Mouse (Mus musculus) forebrain, embryonic 11.5 days (tissue): ENCODE results near the gene Rab44. TPM values are rescaled to one million over a fixed set of nuclear protein-coding genes. Genes with fewer than 3 reads are reported as not detected.

Experiments
- ATAC-seq: fragments of 200-750 bp; cut with Nextera tagmentation; replicated peaks from 2 replicates; pipeline ENCODE4 v1.8.0; 2017; ENCODE audit warnings: moderate TSS enrichment; ENCODE audit not compliant: low FRiP score
- DNase-seq: peaks from one replicate; pipeline ENCODE4 v3.0.0-alpha.2; 2017; ENCODE audit warnings: low spot score
- H3K27ac ChIP-seq: fragments of 300-500 bp; sonication (generic); 2 replicates; pipeline ENCODE4 v1.5.1; 2014; ENCODE audit warnings: low read depth, low read length
- H3K27me3 ChIP-seq: fragments of 300-500 bp; sonication (generic); 2 replicates; pipeline ENCODE4 v1.6.1; 2014; ENCODE audit warnings: mild to moderate bottlenecking, low read length, mixed read lengths; ENCODE audit not compliant: control insufficient read depth, insufficient read depth
- H3K36me3 ChIP-seq: fragments of 300-500 bp; sonication (generic); 2 replicates; pipeline ENCODE4 v1.6.1; 2014; ENCODE audit warnings: mild to moderate bottlenecking, low read length, moderate library complexity, mixed read lengths; ENCODE audit not compliant: control insufficient read depth, insufficient read depth
- H3K4me1 ChIP-seq: fragments of 300-500 bp; sonication (generic); replicated peaks from 2 replicates; pipeline ENCODE4 v1.6.1; 2014; ENCODE audit warnings: low read length, mixed read lengths; ENCODE audit not compliant: control insufficient read depth, insufficient read depth
- H3K4me2 ChIP-seq: fragments of 300-500 bp; sonication (generic); 2 replicates; pipeline ENCODE4 v1.6.1; 2014; ENCODE audit warnings: low read depth, mild to moderate bottlenecking, low read length, moderate library complexity, mixed read lengths; ENCODE audit not compliant: severe bottlenecking
- H3K4me3 ChIP-seq: fragments of 300-500 bp; sonication (generic); 2 replicates; pipeline ENCODE4 v1.5.1; 2014; ENCODE audit warnings: low read depth, low read length
- H3K9ac ChIP-seq: fragments of 300-500 bp; sonication (generic); 2 replicates; pipeline ENCODE4 v1.6.1; 2014; ENCODE audit warnings: low read length
- H3K9me3 ChIP-seq: fragments of 300-500 bp; sonication (generic); 2 replicates; pipeline ENCODE4 v1.6.1; 2016; ENCODE audit warnings: low read length, mixed read lengths; ENCODE audit not compliant: control insufficient read depth
- WGBS: fragments of 180-500 bp; shearing (Covaris S2); extraction: QIAGEN DNeasy Blood & Tissue Kit; methylation state at CpG from one replicate; pipeline ENCODE4 v1.1.7; 2014; 5-methylcytosine and 5-hydroxymethylcytosine counted together
- polyA plus RNA-seq: library from polyadenylated mRNA; unstranded; fragments of >200 nt; fragmentation: Nextera tagmentation; extraction: Ambion mirVana; gene quantifications from 2 replicates; pipeline ENCODE4 v1.2.1, GENCODE M21; 2014

Gene Rab44
- polyA plus RNA-seq, 1 experiment from 2014 or later: 0.08 TPM

DNA sequence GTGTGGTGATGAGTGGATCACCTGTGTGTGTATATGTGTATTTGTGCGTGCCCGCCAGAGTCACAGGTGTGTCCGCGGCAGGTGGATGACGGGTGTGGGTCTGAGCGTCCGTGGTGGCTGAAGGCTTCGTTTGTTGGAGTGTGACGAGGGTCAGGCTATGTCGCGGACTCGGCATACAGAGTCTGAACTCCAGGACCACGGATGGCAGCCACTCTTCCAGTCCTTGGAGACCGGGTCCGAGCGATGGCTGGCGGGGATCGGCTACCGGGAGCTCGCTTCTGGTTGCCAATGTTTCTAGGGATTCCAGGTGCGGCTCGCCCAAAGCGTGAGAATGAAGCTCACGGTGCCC is 20.0 kb upstream of the Rab44 start:
- H3K4me1 ChIP-seq: peaks cover 13% of the 10 kb centered on the region; the same call in 1 of the 2 replicates
- H3K4me2 ChIP-seq: peak overlapping the region; percentile 70
- peak; percentile 31; the same call in 1 of the 2 replicates for ATAC-seq
- no peaks in the 10 kb centered on the region for H3K36me3 ChIP-seq
- H3K27me3 ChIP-seq: peaks cover 26% of the 10 kb centered on the region
- peak overlapping the region; percentile 43 for H3K4me3 ChIP-seq
- no peaks in the 10 kb centered on the region for H3K9me3 ChIP-seq
- WGBS: 1% methylated on average over 24 of the region's 24 CpGs
- no peak overlapping the region for H3K27ac ChIP-seq
- peak overlapping the region; percentile 58 for H3K9ac ChIP-seq
- no peak for DNase-seq

DNA sequence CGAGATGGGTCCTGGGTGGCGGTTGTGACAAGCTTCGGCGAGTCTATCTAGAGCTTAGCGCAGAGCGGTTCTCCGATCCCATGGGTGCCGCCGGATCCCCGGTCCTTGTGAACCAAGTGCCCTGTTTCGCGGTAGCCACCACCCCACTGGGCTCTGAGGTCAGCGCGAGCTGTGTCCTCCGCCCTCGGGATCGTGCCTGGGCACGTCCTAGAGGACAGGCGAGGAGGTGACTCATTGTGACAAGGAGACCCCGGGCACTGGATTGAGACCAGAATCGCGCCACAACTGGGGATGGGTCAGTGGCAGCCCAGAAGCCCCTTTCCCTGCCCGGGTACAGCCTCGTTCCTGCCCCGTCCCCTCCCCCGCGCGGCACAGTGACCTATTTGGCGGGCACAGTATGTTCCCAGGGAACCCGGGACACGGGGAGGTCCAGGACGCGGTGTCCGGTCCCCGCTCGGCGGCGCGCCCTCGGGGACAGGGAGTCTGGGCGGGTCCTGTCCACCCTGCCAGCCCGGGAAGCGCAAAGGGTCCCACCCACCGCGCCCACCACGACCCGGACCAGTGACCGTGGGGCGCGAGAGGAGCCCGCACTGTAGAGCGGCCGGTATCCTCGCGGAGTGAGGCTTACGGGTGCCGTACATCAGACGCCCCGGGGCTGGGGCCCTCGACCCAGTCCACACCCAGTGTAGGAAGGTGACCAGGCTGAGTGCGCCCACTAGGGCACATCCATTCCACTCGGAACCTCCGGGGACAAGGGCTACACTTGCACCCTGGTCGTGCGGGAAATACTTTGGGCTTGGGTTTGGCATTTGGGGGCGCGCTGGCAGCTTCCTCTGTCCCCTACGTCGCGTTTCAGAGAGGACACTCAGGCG is 19.4 kb upstream of the Rab44 start:
- H3K36me3 ChIP-seq: no peaks in the 10 kb centered on the region
- DNase-seq (peak; percentile 71), ATAC-seq (peak; percentile 39)
- H3K4me2 ChIP-seq: peak overlapping the region; percentile 70
- peak overlapping the region; percentile 43 for H3K4me3 ChIP-seq
- no peak overlapping the region for H3K27ac ChIP-seq
- H3K9me3 ChIP-seq: no peaks in the 10 kb centered on the region
- WGBS: 1% methylated on average over 69 of the region's 71 CpGs
- peaks cover 13% of the 10 kb centered on the region; the same call in 1 of the 2 replicates for H3K4me1 ChIP-seq
- peaks cover 26% of the 10 kb centered on the region for H3K27me3 ChIP-seq
- H3K9ac ChIP-seq: peak overlapping the region; percentile 58

DNA sequence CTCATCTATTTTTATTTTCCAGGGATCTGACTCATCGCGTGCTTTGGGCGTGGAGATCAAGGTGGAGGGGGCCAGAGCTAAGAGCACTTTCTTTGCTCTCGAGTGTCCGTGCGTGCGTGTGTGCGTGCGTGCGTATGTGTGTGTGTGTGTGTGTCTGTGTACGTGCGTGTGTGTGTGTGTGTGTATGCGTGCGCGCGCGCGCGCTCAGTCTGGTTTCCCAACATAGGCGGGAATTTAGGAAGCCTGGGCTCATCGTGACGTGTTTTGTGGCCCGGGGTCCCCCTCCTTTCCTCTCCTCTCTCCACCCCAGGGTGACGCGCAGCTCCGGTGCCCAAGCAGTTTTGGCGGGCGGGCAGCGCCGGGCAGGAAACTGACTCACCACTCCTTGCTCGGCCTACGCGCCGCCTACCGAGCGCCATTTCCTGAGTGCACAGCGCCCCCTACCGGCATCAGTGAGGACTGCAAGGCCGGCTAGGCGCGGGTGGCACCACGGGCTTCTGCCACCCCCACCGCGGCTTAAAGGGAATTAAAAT is 18.7 kb upstream of the Rab44 start:
- H3K4me2 ChIP-seq: peak overlapping the region; percentile 70
- H3K9ac ChIP-seq: peak overlapping the region; percentile 58
- H3K27me3 ChIP-seq: peaks cover 26% of the 10 kb centered on the region
- WGBS: under 1% methylated on average over 44 of the region's 44 CpGs
- H3K27ac ChIP-seq: no peak overlapping the region
- H3K9me3 ChIP-seq: no peaks in the 10 kb centered on the region
- peak; percentile 74 for ATAC-seq
- peak overlapping the region; percentile 43 for H3K4me3 ChIP-seq
- peaks cover 13% of the 10 kb centered on the region; the same call in 1 of the 2 replicates for H3K4me1 ChIP-seq
- H3K36me3 ChIP-seq: no peaks in the 10 kb centered on the region
- DNase-seq: peak; percentile 97

DNA sequence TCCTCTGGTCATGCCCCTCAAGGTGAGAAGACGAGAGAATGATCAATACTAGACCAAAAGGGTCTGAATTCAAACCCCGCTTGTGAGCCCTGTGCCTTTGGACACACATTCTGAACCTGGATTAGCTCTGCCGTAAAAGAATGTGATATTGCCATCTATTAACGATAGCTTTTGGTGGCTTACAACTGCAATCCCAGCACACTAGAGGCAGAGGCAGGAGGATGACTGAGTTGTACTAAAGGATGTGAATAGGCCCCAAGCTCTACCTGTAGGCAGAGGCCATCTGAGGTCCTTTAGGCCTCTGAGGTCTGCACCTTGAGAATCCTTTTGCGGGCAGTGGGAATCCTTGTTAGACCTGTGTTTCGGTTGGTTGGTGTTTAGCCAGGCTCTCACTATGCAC is 17.7 kb upstream of the Rab44 start:
- Histone ChIP-seq H3K9ac (no peak overlapping the region), H3K4me1 (peaks cover 13% of the 10 kb centered on the region; the same call in 1 of the 2 replicates), H3K36me3 (no peaks in the 10 kb centered on the region), H3K27me3 (peaks cover 26% of the 10 kb centered on the region), H3K9me3 (no peaks in the 10 kb centered on the region), H3K4me3 (no peak overlapping the region), H3K27ac (no peak overlapping the region), H3K4me2 (no peak overlapping the region)
- DNase-seq: no peak
- WGBS: 89% methylated on average over 6 of the region's 6 CpGs
- ATAC-seq: no peak

DNA sequence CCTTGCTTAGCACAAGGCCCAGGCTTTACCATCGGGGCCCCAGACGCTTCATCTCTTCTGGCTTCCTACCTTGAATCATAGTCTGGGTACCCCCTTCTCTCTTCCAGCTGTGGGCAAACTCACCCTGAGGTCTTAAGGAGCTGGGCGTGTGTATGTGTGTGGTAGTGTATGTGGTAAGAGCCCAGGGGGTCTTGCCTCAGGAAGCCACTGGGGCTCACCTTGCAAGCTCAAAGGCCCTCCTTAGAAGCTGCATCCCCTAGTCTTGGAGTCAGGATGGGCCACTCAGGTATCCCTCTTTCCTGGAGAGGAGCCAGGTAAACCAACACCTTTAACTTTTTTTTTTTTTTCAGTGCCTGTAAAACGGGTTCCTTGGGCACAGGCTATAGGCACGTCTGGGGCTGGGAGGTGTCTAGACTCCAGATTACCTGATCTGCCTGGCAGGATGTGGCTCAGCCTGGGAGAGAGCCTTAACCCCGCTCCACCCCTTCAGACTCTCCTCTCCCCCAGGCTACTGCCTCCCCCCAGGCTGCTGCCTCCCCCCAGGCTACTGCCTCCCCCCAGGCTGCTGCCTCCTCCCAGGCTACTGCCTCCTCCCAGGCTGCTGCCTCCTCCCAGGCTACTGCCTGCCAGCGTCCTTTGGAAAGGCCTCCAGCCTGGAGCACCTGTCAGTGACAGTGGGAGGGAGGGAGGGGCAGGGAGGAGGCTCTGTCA is 16.9 kb upstream of the Rab44 start:
- Histone ChIP-seq H3K9me3 (no peaks in the 10 kb centered on the region), H3K9ac (no peak overlapping the region), H3K27ac (no peak overlapping the region), H3K4me3 (no peak overlapping the region), H3K4me2 (no peak overlapping the region), H3K36me3 (no peaks in the 10 kb centered on the region), H3K27me3 (peaks cover 25% of the 10 kb centered on the region), H3K4me1 (peaks cover 13% of the 10 kb centered on the region; the same call in 1 of the 2 replicates)
- no peak for DNase-seq
- ATAC-seq: no peak
- WGBS: 59% methylated on average over 7 of the region's 7 CpGs

DNA sequence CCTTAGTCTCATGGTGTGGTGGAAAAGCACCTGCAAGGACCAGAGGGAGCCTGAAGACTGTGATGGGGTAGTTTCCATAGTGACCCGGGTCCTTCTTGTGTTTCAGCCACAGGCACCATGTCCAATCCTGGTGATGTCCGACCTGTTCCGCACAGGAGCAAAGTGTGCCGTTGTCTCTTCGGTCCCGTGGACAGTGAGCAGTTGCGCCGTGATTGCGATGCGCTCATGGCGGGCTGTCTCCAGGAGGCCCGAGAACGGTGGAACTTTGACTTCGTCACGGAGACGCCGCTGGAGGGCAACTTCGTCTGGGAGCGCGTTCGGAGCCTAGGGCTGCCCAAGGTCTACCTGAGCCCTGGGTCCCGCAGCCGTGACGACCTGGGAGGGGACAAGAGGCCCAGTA is 15.7 kb upstream of the Rab44 start:
- Histone ChIP-seq H3K4me3 (no peak overlapping the region), H3K36me3 (no peaks in the 10 kb centered on the region), H3K4me1 (peaks cover 11% of the 10 kb centered on the region; the same call in 1 of the 2 replicates), H3K27me3 (peaks cover 14% of the 10 kb centered on the region), H3K27ac (no peak overlapping the region), H3K9ac (no peak overlapping the region), H3K4me2 (no peak overlapping the region), H3K9me3 (no peaks in the 10 kb centered on the region)
- no peak for DNase-seq
- ATAC-seq: no peak
- 95% methylated on average over 24 of the region's 24 CpGs for WGBS

DNA sequence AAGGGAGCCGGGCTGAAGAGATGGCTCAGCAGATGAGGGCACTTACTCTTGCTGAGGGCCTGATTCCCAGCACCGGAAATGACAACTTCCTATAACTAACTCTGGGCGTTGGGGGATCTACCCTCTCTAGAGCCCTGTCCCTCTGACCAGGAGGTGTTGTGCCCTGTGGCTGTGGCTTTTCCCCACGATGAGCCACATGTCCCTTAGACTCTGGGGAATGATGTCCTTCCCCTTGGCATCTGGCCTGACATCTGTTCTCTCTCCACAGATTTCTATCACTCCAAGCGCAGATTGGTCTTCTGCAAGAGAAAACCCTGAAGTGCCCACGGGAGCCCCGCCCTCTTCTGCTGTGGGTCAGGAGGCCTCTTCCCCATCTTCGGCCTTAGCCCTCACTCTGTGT is 14.9 kb upstream of the Rab44 start:
- Histone ChIP-seq H3K4me2 (no peak overlapping the region), H3K9ac (no peak overlapping the region), H3K4me1 (peaks cover 7% of the 10 kb centered on the region; the same call in 1 of the 2 replicates), H3K27ac (no peak overlapping the region), H3K36me3 (no peaks in the 10 kb centered on the region), H3K9me3 (no peaks in the 10 kb centered on the region), H3K27me3 (peaks cover 9% of the 10 kb centered on the region), H3K4me3 (no peak overlapping the region)
- ATAC-seq: no peak
- 90% methylated on average over 8 of the region's 8 CpGs for WGBS
- DNase-seq: peak; percentile 23

DNA sequence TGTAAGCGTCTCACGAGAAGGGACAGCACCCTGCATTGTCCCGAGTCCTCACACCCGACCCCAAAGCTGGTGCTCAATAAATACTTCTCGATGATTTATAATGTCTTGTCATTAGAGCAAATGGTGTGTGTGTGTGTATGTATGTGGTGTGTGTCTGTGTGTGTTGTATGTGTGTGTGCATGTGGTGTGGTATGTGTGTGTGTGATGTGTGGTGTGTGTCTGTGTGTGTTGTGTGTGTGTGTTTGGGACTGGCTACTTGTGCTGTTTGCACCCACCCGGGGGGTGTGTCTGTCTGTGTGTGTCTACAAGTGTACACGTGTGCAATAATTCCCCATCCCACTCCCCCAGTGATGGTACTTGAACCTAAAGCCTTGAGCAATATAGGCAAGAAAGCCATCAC is 13.3 kb upstream of the Rab44 start:
- H3K4me3 ChIP-seq: no peak overlapping the region

More for the DNA sequence above, 13.3 kb upstream of the Rab44 start:
- no peak for ATAC-seq
- no peaks in the 10 kb centered on the region for H3K9me3 ChIP-seq
- H3K4me1 ChIP-seq: no peaks in the 10 kb centered on the region
- no peak overlapping the region for H3K4me2 ChIP-seq
- 89% methylated on average over 7 of the region's 7 CpGs for WGBS
- DNase-seq: peak; percentile 4
- no peak overlapping the region for H3K27ac ChIP-seq
- H3K36me3 ChIP-seq: no peaks in the 10 kb centered on the region
- no peak overlapping the region for H3K9ac ChIP-seq
- H3K27me3 ChIP-seq: no peaks in the 10 kb centered on the region
